Mouse (Mus musculus) limb, embryonic 10.5 days (tissue): ENCODE measurements around the gene Babam1. TPM values are rescaled to one million over a fixed set of nuclear protein-coding genes. Genes with fewer than 3 reads are reported as not detected.

Source experiments
- DNase-seq: peaks from one replicate; pipeline ENCODE4 v3.0.0-alpha.2; 2017; ENCODE audit warnings: low spot score
- H3K27ac ChIP-seq: fragments of 300-500 bp; sonication (generic); 2 replicates; pipeline ENCODE4 v1.5.1; 2016; ENCODE audit warnings: mild to moderate bottlenecking
- H3K27me3 ChIP-seq: fragments of 300-500 bp; sonication (generic); 2 replicates; pipeline ENCODE4 v1.6.1; 2016; ENCODE audit warnings: low read depth, mild to moderate bottlenecking; ENCODE audit not compliant: poor library complexity, severe bottlenecking
- H3K36me3 ChIP-seq: fragments of 300-500 bp; sonication (generic); 2 replicates; pipeline ENCODE4 v1.6.1; 2016; ENCODE audit warnings: mild to moderate bottlenecking, moderate library complexity
- H3K4me1 ChIP-seq: fragments of 300-500 bp; sonication (generic); 2 replicates; pipeline ENCODE4 v1.6.1; 2016
- H3K4me3 ChIP-seq: fragments of 300-500 bp; sonication (generic); 2 replicates; pipeline ENCODE4 v1.5.1; 2016; ENCODE audit warnings: mild to moderate bottlenecking, moderate library complexity
- H3K9me3 ChIP-seq: fragments of 300-500 bp; sonication (generic); replicated peaks from 2 replicates; pipeline ENCODE4 v1.6.1; 2016; ENCODE audit warnings: mild to moderate bottlenecking
- WGBS: fragments of 180-500 bp; shearing (Covaris S2); methylation state at CpG from one replicate; pipeline ENCODE4 v1.1.7; 2016; 5-methylcytosine and 5-hydroxymethylcytosine counted together
- polyA plus RNA-seq: library from polyadenylated mRNA; unstranded; fragments of >200 nt; fragmentation: Nextera tagmentation; extraction: Ambion mirVana; gene quantifications from 2 replicates; pipeline ENCODE4 v1.2.1, GENCODE M21; 2016

Gene Babam1
- polyA plus RNA-seq, 1 experiment from 2014 or later: 123 TPM

DNA sequence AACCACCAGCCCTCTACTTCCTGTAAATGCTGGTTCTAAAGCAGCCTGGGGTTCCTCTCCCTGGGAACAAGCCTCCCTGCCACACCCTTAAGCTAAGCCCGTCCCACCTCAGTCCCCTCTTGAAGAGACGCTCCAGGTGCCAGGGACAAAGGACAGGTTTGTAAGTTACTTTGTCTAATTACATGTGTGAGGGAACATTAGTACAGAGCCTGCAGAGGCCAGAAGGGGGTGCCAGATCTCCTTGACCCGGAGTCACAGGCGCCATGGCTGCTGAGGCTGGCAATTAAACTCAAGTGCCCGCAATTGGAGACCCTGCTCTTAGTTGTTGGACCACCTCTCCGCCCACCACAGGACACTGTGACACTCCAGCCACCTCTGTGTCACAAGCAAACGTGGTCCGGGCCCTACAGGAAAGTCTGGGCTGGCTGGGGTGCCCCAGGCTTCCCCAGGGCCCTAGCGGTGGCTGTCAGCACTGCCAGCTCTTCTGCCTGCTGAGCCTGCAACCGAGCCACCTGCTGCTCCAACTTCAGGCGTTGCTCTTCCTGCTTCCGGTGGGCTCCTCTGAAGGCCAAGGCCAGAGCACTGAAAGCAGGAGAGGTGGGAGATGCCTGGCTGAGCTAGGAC is 11.3 kb upstream of the Babam1 start:
- H3K4me3 ChIP-seq: no peak overlapping the region
- H3K27me3 ChIP-seq: no peaks in the 10 kb centered on the region
- WGBS: 67% methylated on average over 12 of the region's 12 CpGs
- peaks cover 3% of the 10 kb centered on the region; the same call in 1 of the 2 replicates for H3K36me3 ChIP-seq
- peaks cover 27% of the 10 kb centered on the region for H3K4me1 ChIP-seq
- no peaks in the 10 kb centered on the region for H3K9me3 ChIP-seq
- no peak for DNase-seq
- H3K27ac ChIP-seq: peak overlapping the region; percentile 46

DNA sequence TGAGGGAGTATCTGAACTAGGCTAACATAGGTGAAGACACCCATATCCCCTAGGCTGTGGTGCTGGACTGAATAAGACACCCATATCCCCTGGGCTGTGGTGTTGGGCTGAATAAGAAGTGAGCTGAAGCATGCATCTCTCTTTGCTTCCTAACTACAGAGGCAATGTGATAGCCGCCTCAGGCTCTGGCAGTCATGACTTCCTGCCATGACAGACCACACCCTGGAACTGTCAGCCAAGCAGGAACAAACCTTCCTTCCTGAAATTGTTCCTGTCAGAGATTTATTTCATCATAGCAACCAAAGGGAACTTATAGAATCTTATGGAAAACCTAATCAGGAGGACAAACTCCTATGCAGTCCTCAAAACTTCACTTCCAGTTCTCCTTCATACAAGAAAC is 8.4 kb upstream of the Babam1 start:
- Histone ChIP-seq H3K4me3 (no peak overlapping the region), H3K36me3 (peaks cover 3% of the 10 kb centered on the region; the same call in 1 of the 2 replicates), H3K27ac (no peak overlapping the region), H3K9me3 (no peaks in the 10 kb centered on the region), H3K27me3 (no peaks in the 10 kb centered on the region), H3K4me1 (peaks cover 20% of the 10 kb centered on the region)
- WGBS: 81% methylated on average over 1 of the region's 1 CpGs
- no peak for DNase-seq

DNA sequence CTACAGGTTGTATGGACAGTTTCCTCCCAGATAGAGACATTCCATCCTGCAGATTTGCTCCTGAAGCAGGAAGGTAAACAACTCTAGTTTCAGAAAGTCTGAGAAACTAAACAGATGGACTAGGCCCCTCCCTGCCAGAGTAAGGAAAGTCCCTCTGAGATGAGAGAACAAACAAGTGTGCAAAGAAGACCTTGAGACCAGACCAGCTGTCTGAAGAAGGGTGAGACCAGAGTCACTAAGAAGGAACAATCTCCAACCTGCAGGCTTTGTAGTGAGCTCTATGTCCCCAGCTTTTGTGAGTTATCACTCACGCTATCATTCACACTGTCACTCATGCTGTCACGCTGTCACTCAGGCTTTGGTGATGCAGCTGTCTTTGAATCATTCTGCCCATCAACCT is 5.0 kb upstream of the Babam1 start:
- 88% methylated on average over 2 of the region's 2 CpGs for WGBS
- no peaks in the 10 kb centered on the region for H3K9me3 ChIP-seq
- H3K4me1 ChIP-seq: peaks cover 23% of the 10 kb centered on the region
- H3K36me3 ChIP-seq: peaks cover 3% of the 10 kb centered on the region; the same call in 1 of the 2 replicates
- H3K4me3 ChIP-seq: no peak overlapping the region
- no peak for DNase-seq
- H3K27me3 ChIP-seq: no peaks in the 10 kb centered on the region
- H3K27ac ChIP-seq: no peak overlapping the region

DNA sequence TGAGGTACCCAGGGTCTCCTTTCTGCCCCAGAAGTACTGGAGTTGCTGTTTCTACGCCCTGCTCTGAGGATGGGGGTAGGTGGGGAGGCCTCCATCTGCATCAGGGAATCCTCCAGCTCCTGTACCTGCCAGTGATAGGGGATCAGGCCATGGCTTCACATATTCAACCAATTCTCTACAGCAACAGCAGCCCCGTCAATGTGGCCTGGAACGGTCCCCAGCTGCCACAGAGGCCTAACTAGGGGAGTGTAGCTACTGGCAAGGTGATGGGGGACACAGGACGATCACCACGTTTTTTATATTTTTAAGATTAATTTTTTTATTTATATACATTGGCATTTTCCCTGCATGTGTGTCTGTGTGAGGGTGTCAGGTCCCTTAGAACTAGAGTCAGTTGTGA is 4.3 kb upstream of the Babam1 start:
- Histone ChIP-seq H3K36me3 (peaks cover 3% of the 10 kb centered on the region; the same call in 1 of the 2 replicates), H3K27me3 (no peaks in the 10 kb centered on the region), H3K9me3 (no peaks in the 10 kb centered on the region), H3K4me1 (peaks cover 26% of the 10 kb centered on the region), H3K4me3 (no peak overlapping the region), H3K27ac (no peak overlapping the region)
- no peak for DNase-seq
- WGBS: 82% methylated on average over 5 of the region's 5 CpGs

DNA sequence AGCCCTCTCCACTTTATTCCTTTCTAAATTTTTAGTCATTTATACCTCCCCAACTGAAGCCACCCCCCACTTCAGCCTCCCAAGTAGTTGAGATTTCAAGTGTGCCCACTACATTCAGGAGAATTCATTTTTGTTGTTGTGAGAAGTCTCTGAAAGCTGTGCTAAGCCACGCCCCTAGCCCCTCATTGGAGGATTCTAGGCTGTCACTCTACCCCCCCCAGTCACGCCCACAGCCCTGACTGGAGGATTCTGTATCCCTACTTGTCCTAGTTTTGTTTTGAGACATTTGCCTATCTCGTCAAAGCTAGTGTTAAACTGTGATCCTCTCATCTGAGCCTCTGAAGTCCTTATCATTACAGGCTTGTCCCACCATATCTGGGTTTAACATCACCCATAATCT is 3.8 kb upstream of the Babam1 start:
- peaks cover 31% of the 10 kb centered on the region for H3K4me1 ChIP-seq
- no peaks in the 10 kb centered on the region for H3K9me3 ChIP-seq
- DNase-seq: no peak
- 14% methylated on average over 3 of the region's 3 CpGs for WGBS
- peaks cover 3% of the 10 kb centered on the region; the same call in 1 of the 2 replicates for H3K36me3 ChIP-seq
- H3K27me3 ChIP-seq: no peaks in the 10 kb centered on the region
- H3K27ac ChIP-seq: no peak overlapping the region; the same call in 1 of the 2 replicates
- peak overlapping the region; percentile 31 for H3K4me3 ChIP-seq

DNA sequence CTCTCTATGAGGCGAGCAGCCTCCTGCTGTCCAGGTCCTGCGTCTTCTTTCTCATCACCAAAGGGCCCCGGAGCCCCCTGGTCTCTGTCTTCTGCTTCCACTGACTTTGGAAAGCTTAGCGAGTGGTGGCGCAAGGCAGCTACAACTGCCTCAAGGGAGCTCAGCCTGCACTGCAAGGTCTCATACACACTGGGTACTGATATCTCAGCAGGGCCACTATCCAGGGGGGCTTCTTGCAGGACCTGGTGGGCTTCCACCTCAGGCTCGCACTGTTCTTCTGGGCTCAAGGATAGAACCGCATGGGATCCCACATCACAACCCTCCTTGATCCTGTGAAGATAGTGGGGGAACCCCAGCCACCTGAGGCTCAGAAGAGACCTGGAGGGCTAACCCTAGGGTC is 2.2 kb upstream of the Babam1 start:
- DNase-seq: no peak
- Histone ChIP-seq H3K27me3 (no peaks in the 10 kb centered on the region), H3K27ac (peak overlapping the region; percentile 15; the same call in 1 of the 2 replicates), H3K36me3 (peaks cover 17% of the 10 kb centered on the region), H3K4me3 (no peak overlapping the region), H3K4me1 (peaks cover 31% of the 10 kb centered on the region), H3K9me3 (no peaks in the 10 kb centered on the region)
- WGBS: 82% methylated on average over 7 of the region's 7 CpGs

DNA sequence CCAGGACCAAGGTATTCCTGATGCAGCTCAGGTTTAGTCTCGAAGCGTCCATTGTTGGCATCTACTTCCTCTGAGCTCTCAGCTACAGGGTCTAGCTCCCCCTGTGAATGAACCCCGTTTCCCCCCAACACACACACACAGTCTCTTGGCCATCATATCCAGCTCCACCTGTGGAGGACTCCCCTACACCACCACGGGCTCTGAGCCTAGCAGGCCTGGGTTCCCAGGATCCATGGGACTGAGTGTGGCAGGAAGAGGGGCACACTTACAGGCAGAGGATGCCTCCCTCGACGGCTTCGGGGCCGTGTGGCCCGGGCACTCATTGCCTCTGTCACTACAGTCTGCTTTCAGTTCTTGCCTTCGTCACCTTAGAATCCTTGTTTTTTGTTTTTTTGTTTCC is 1.6 kb upstream of the Babam1 start:
- Histone ChIP-seq H3K27me3 (no peaks in the 10 kb centered on the region), H3K4me1 (peaks cover 31% of the 10 kb centered on the region), H3K9me3 (no peaks in the 10 kb centered on the region), H3K27ac (no peak overlapping the region; the same call in 1 of the 2 replicates), H3K4me3 (0 out of 2 replicates have a peak overlapping the region, but pooled peaks have one; percentile 17), H3K36me3 (peaks cover 20% of the 10 kb centered on the region)
- 91% methylated on average over 10 of the region's 10 CpGs for WGBS
- no peak for DNase-seq

DNA sequence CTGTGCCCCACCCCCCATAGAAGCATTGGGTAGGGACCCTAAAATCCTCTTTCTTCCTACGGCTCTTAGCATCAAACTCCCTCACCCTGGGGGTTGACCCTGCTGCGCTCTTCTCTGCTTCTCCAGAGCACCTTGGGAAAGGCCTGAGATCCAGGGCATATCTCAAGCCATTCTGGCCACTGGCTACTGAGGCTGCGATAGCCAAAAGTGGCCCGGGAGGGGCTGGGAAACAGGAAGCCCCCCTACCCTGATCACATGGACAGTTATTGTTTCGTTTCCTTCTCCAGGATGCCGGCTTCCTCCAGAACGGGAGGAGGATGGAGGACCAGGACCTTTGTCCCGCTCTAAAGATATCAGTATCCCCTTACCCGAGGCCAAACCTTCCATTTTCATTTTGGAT is 1.0 kb upstream of the Babam1 start, which contains the start of gene Ushbp1:
Gene Ushbp1 (minus strand): TSS at position 174 of the 400 bp plus-strand sequence.
- H3K4me1 ChIP-seq: peaks cover 28% of the 10 kb centered on the region
- 89% methylated on average over 9 of the region's 9 CpGs for WGBS
- no peak for DNase-seq
- peak within 1 kb of the TSS; percentile 85 for H3K4me3 ChIP-seq
- H3K27me3 ChIP-seq: no peaks in the 10 kb centered on the region
- H3K27ac ChIP-seq: peak within 1 kb of the TSS; percentile 88
- no peaks in the 10 kb centered on the region for H3K9me3 ChIP-seq
- H3K36me3 ChIP-seq: peaks cover 22% of the 10 kb centered on the region

DNA sequence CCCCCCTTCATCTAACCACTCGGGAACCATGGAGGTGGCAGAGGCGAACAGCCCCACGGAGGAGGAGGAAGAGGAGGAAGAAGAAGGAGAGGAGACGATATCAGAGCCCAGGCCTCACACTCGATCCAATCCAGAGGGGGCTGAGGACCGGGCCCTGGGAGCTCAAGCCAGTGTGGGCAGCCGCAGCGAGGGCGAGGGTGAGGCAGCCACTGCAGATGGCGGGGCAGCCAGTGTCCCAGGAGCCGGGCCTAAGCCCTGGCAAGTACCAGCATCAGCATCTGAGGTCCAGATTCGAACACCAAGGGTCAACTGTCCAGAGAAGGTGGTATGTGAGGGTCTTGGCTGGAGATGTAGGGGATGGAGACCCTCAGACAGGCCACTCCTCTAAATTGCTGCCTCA is 1.0 kb downstream of the Babam1 start:
- Histone ChIP-seq H3K36me3 (peaks cover 32% of the 10 kb centered on the region), H3K4me1 (peaks cover 24% of the 10 kb centered on the region), H3K27me3 (no peaks in the 10 kb centered on the region), H3K4me3 (peak overlapping the region; percentile 85), H3K9me3 (no peaks in the 10 kb centered on the region), H3K27ac (0 out of 2 replicates have a peak overlapping the region, but pooled peaks have one; percentile 88)
- DNase-seq: no peak
- WGBS: 85% methylated on average over 12 of the region's 12 CpGs

DNA sequence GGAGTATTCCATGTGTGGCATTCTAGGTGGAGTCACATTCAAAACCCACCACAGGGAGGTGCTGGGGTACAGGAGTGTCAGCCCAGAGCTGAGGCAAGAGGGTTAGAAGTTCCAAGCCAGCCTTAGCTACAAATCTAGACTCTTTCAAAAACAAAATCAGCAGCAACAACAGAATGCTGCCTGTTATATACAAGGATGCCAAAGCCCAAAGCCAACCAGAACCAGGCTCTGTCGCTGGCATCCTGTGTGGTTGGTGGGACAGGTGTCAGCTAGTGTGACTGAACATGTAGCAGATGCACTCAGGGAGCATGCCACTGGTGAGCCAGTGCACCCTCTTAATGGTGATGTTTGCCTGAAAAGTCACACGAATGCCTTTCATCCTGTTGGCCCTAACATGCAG is 4.2 kb downstream of the Babam1 start:
- DNase-seq: no peak
- Histone ChIP-seq H3K27ac (no peak overlapping the region), H3K36me3 (peaks cover 49% of the 10 kb centered on the region), H3K4me1 (peaks cover 19% of the 10 kb centered on the region), H3K4me3 (no peak overlapping the region), H3K9me3 (no peaks in the 10 kb centered on the region), H3K27me3 (no peaks in the 10 kb centered on the region)
- 89% methylated on average over 2 of the region's 2 CpGs for WGBS

DNA sequence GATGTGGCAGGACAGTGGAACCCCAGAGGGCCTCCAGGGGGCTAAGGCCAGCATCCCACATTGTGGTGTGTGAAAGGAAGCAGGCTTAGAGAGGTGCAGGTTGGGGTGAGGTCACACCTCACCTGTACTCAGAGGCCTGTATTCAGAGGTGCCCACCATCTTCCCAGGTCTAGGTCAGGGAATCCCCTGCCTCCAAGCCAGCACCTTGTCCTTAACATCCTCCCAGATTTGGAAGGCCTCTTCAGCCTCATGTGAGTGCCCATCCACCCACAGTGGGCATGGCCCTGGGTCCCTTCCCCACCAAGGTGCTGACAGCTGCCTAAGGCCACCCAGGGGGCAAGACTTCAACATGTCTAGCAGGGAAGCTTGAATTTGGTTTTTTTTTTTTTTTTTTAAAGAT is 4.8 kb downstream of the Babam1 start:
- no peak for DNase-seq
- no peak overlapping the region for H3K27ac ChIP-seq
- H3K4me1 ChIP-seq: peaks cover 21% of the 10 kb centered on the region
- H3K27me3 ChIP-seq: no peaks in the 10 kb centered on the region
- H3K4me3 ChIP-seq: no peak overlapping the region
- H3K36me3 ChIP-seq: peaks cover 49% of the 10 kb centered on the region
- H3K9me3 ChIP-seq: no peaks in the 10 kb centered on the region

DNA sequence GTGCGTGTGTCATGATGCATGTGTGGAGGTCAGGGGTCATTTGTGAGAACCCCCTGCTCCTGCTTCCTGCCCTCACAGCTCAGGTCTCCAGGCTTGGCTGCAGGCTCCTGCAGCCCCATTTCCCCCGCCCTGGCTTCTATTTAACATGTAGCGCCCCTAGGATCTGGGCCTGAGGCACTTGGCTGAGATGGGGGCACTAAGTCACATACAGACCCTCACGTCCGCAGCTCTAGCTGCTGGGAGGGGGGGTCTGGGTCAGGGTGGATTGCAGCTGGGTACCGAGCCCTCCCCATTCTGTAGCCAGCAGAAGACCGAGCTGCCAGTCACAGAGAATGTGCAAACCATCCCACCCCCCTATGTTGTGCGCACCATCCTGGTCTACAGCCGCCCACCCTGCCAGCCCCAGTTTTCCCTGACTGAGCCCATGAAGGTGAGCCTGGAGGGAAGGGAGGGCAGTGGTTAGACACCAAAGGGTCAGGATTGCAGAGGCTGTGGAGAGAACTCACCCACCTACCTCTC is 5.8 kb downstream of the Babam1 start:
- DNase-seq: peak; percentile 29
- peaks cover 26% of the 10 kb centered on the region for H3K4me1 ChIP-seq
- no peak overlapping the region for H3K27ac ChIP-seq
- no peaks in the 10 kb centered on the region for H3K27me3 ChIP-seq
- H3K36me3 ChIP-seq: peaks cover 54% of the 10 kb centered on the region
- no peak overlapping the region for H3K4me3 ChIP-seq
- WGBS: 90% methylated on average over 9 of the region's 9 CpGs
- H3K9me3 ChIP-seq: no peaks in the 10 kb centered on the region

DNA sequence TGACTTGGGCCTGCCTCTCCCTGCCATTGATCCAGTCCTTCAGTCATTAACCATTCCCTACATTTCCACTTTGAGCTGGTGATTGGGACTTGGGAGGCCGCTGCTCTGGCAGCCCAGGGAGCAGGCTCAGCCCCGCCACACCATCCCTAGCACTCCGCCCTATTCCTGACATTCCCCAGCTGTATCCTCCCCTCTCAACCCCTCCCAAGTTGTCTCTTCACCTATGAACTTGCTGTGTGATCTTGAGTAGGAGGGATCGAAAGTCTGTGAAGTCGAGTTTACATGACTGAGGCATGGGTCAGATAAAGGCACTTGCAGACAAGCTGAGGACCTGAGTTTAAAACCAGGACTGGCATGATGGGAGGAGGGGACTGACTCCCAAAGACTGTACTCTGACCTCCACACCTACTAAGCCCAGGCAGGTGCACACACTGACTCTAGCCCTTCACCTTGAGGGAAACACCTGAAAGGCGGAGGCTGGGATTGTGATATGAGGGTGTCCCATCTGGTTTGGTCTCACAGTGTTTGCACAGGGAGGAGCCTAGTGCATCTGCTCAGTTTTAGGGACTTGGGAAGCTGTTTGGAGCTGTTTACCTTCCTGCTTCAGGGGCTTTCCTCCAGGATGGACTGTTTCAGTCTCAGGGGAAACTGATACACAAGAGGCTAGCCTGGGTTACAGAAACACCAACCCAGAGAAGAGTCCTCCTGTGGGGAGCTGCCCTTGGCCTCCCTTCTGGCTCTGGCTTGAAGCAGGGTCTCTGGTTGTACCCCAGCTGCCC is 6.6 kb downstream of the Babam1 start:
- Histone ChIP-seq H3K4me3 (no peak overlapping the region), H3K9me3 (no peaks in the 10 kb centered on the region), H3K27me3 (no peaks in the 10 kb centered on the region), H3K36me3 (peaks cover 60% of the 10 kb centered on the region), H3K27ac (no peak overlapping the region), H3K4me1 (peaks cover 27% of the 10 kb centered on the region)
- peak; percentile 27 for DNase-seq
- 81% methylated on average over 6 of the region's 6 CpGs for WGBS
